Mouse (Mus musculus): ENCODE measurements around the gene Cmtm7.
"Not testable (repeated sequence)": the region's sequence is repeated elsewhere in the genome, so short reads cannot be mapped to it uniquely, and the experiment has no call there.

The Cmtm7 gene

GRCm38 (mm10) chr9:114728432-114728831 is 53.2 kb downstream of the Cmtm7 start:
- not testable (repeated sequence) for DNase-seq (ENCODE audit: low read depth, low spot score)

- DNase-seq (ENCODE audit: low read depth, low spot score) = peak; percentile 26
These were observed 54.3 kb downstream of the Cmtm7 start for GRCm38 (mm10) chr9:114727315-114727714.

- DNase-seq (ENCODE audit: low read depth, low spot score) = no peak
These were observed 64.9 kb downstream of the Cmtm7 start for GRCm38 (mm10) chr9:114716677-114717331.

- no peak for DNase-seq (ENCODE audit: low read depth, low spot score)
These were observed 68.2 kb downstream of the Cmtm7 start for GRCm38 (mm10) chr9:114713481-114713880.

- no peak for DNase-seq (ENCODE audit: low read depth, low spot score)
These were observed 71.3 kb downstream of the Cmtm7 start for GRCm38 (mm10) chr9:114710345-114710744.

GRCm38 (mm10) chr9:114707805-114708204 is 73.9 kb downstream of the Cmtm7 start:
- DNase-seq (ENCODE audit: low read depth, low spot score) = no peak

All from c-Kit-negative CD71-positive TER-119-positive erythroid progenitor cells, embryonic 14.5 days (primary cell).